10 mouse cellular contexts compared by ENCODE assay signal in genomic region chr19:22962001-22962708, GRCm38 (mm10).
DNase-seq lines count a peak whose midpoint lies in the region; ATAC-seq and TF ChIP-seq lines count a peak whose summit lies in the region.
"Had no signal": no experiment of that assay in that cellular context is flagged by ENCODE, and none has a peak within 500 bp of the region (broad histone marks: within the 10 kb centered on the region; RNA-seq: fewer than 3 reads in every experiment).

No protein-coding gene starts in this region.

- H3K4me3 ChIP-seq in hindbrain, embryonic 10.5 days, result no peak overlapping the region
- H3K4me3 ChIP-seq in hindbrain, embryonic 12.5 days, result no peak overlapping the region
- peak overlapping the region; percentile 53 for H3K4me3 ChIP-seq in testis, adult 2 months (ENCODE audit: control insufficient read depth, low read depth, low read length)

- H3K27ac ChIP-seq in hindbrain, embryonic 10.5 days, result peak overlapping the region; percentile 23; the same call in 1 of the 2 replicates
- H3K27ac ChIP-seq in hindbrain, embryonic 12.5 days, result no peak overlapping the region
- H3K27ac ChIP-seq in testis, adult 2 months (ENCODE audit: control insufficient read depth, insufficient read depth, low read depth, low read length), result no peak overlapping the region

- DNase-seq in cerebellum, adult 11 months, result peak; percentile 48
- peak; percentile 5 for DNase-seq in hindbrain, embryonic 10.5 days (ENCODE audit: low spot score)
- no peak for DNase-seq in testis, postnatal 14 days (ENCODE audit: low spot score)
- no peak for DNase-seq in adrenal gland, postnatal 10 days
- DNase-seq in adrenal gland, adult 8-10 months, result no peak
- DNase-seq: adrenal gland, postnatal 14 days; heart, postnatal 14 days had no signal

- no peak overlapping the region for H3K9ac ChIP-seq in hindbrain, embryonic 12.5 days

- no peak overlapping the region for H3K4me2 ChIP-seq in hindbrain, embryonic 12.5 days (replicated peaks)

- no peaks in the 10 kb centered on the region for H3K9me3 ChIP-seq in hindbrain, embryonic 10.5 days
- H3K9me3 ChIP-seq in hindbrain, embryonic 12.5 days (replicated peaks), result no peaks in the 10 kb centered on the region

- TF ChIP-seq CTCF in testis, adult 2 months (IDR thresholded peaks at IDR 0.05; ENCODE audit: control insufficient read depth, insufficient read depth, insufficient replicate concordance, low read depth, low read length), result no peak

- TF ChIP-seq POLR2A in testis, adult 2 months (IDR thresholded peaks at IDR 0.05; ENCODE audit: control insufficient read depth, low read depth, low read length), result no peak

- peaks cover 14% of the 10 kb centered on the region; the same call in 1 of the 2 replicates for H3K27me3 ChIP-seq in hindbrain, embryonic 10.5 days (ENCODE audit: insufficient read depth, poor library complexity, severe bottlenecking)
- peaks cover 2% of the 10 kb centered on the region; the same call in 1 of the 2 replicates for H3K27me3 ChIP-seq in hindbrain, embryonic 12.5 days
- no peaks in the 10 kb centered on the region for H3K27me3 ChIP-seq in testis, adult 2 months (ENCODE audit: control insufficient read depth, insufficient read depth, low read length)

- H3K4me1 ChIP-seq in hindbrain, embryonic 10.5 days (replicated peaks), result peaks cover 37% of the 10 kb centered on the region
- H3K4me1 ChIP-seq in hindbrain, embryonic 12.5 days, result peaks cover 23% of the 10 kb centered on the region
- H3K4me1 ChIP-seq in testis, adult 2 months (ENCODE audit: control insufficient read depth, insufficient read depth, low read length), result peaks cover 4% of the 10 kb centered on the region; the same call in 1 of the 2 replicates

- 45% methylated on average over 12 of the region's 12 CpGs for WGBS in hindbrain, embryonic 10.5 days
- 51% methylated on average over 12 of the region's 12 CpGs for WGBS in hindbrain, embryonic 12.5 days

- no peaks in the 10 kb centered on the region for H3K36me3 ChIP-seq in hindbrain, embryonic 10.5 days
- H3K36me3 ChIP-seq in hindbrain, embryonic 12.5 days, result no peaks in the 10 kb centered on the region
- no peaks in the 10 kb centered on the region for H3K36me3 ChIP-seq in testis, adult 2 months (ENCODE audit: control insufficient read depth, insufficient read depth, low read length)

- ATAC-seq in cerebellum, adult (ENCODE audit: insufficient number of reproducible peaks, low FRiP score, low TSS enrichment), result no peak
- ATAC-seq in hindbrain, embryonic 12.5 days (ENCODE audit: low FRiP score), result no peak

Comparison
In these comparisons a context has a peak if more than half of its experiments do, and no peak if none do; other contexts are left out.
1. DNase-seq: peak in cerebellum, adult 11 months (single experiment) and hindbrain, embryonic 10.5 days (single experiment); none in testis, postnatal 14 days (single experiment), adrenal gland, postnatal 10 days (single experiment) and adrenal gland, adult 8-10 months (single experiment).